ENCODE assay signal across 21 mouse cellular contexts in the genomic region with DNA sequence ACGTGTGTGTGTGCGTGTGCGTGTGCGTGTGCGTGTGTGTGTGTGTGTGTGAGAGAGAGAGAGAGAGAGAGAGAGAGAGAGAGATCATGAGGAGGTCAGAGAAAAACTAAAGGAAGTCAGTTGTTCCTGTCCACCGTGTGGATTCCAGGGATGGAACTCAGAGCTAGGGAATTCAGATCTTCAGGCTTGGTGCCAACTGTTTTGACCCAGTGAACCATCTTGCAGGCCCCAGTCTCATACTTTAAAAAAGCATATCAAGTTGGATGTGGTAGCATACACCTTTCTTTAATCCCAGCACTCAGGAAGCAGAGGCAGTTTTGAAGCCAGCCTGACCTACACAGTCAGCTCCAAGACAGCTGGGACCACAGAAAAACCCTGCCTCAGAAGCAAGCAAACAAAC. TPM values are rescaled to one million over a fixed set of nuclear protein-coding genes. Genes with fewer than 3 reads are reported as not detected.
"Had no signal": no experiment of that assay in that cellular context is flagged by ENCODE, and none has a peak within 500 bp of the region (broad histone marks: within the 10 kb centered on the region; RNA-seq: fewer than 3 reads in every experiment).

No protein-coding gene starts in this region.

- H3K9me3 ChIP-seq: neural tube, embryonic 12.5 days; neural tube, embryonic 13.5 days; neural tube, embryonic 15.5 days; stomach, embryonic 15.5 days had no signal

- H3K4me3 ChIP-seq: neural tube, embryonic 12.5 days had no signal

- H3K36me3 ChIP-seq: neural tube, embryonic 12.5 days; neural tube, embryonic 13.5 days; neural tube, embryonic 15.5 days; stomach, embryonic 15.5 days had no signal

- H3K27ac ChIP-seq: neural tube, embryonic 12.5 days; neural tube, embryonic 13.5 days; neural tube, embryonic 15.5 days; stomach, embryonic 15.5 days; stomach, postnatal 0 days had no signal

- DNase-seq: retina, postnatal 1 day; right cerebral cortex, adult 18-20 months; right cerebral cortex, postnatal 14 days; right cerebral cortex, postnatal 25 days; right cerebral cortex, postnatal 4 days; spleen, adult 18-20 months; thymus, adult 18-20 months; thymus, adult 2 months; thymus, postnatal 14 days; thymus, postnatal 25 days; thymus, postnatal 36 days; thymus, postnatal 4 days had no signal

RNA-seq across cellular contexts. Expression of gene Htr5b, which starts 1.0 kb away (rescaled TPM):
- total RNA-seq: neutrophil, adult 5-6 weeks had no signal
- polyA plus RNA-seq: small intestine, adult 2 months; stomach, embryonic 14.5 days; thymus, adult 2 months; urinary bladder, adult 2 months had no signal
